Mouse (Mus musculus) bone marrow macrophage, adult 2 months (primary cell): ENCODE results near the gene Aldh2. TPM values are rescaled to one million over a fixed set of nuclear protein-coding genes. Genes with fewer than 3 reads are reported as not detected.
"Not testable (repeated sequence)": the region's sequence is repeated elsewhere in the genome, so short reads cannot be mapped to it uniquely, and the experiment has no call there.

Source experiments
- H3K27ac ChIP-seq: 2 replicates; pipeline ENCODE4 v1.5.1; 2012; ENCODE audit warnings: low read depth, low read length; ENCODE audit not compliant: insufficient read depth
- H3K4me1 ChIP-seq: 2 replicates; pipeline ENCODE4 v1.6.1; 2012; ENCODE audit warnings: low read length; ENCODE audit not compliant: control insufficient read depth, insufficient read depth
- H3K4me3 ChIP-seq: 2 replicates; pipeline ENCODE4 v1.5.1; 2012; ENCODE audit warnings: mild to moderate bottlenecking, low read length, moderate library complexity; ENCODE audit not compliant: insufficient read depth
- CTCF ChIP-seq: IDR thresholded peaks from 2 replicates; pipeline ENCODE4 v1.5.1; 2012; ENCODE audit warnings: low read depth, mild to moderate bottlenecking, low read length, moderate library complexity
- POLR2A ChIP-seq: IDR thresholded peaks from 2 replicates; pipeline ENCODE4 v1.6.1; 2012; ENCODE audit warnings: mild to moderate bottlenecking, low read depth, low read length, borderline replicate concordance
- polyA plus RNA-seq: library from polyadenylated mRNA; stranded (reverse); fragments of >200 nt; gene quantifications from 2 replicates; pipeline ENCODE4 v1.2.4, GENCODE M21; 2012; ENCODE audit not compliant: missing spikeins, insufficient read depth, insufficient read length

Gene Aldh2
- polyA plus RNA-seq, 1 experiment: 895 TPM

DNA sequence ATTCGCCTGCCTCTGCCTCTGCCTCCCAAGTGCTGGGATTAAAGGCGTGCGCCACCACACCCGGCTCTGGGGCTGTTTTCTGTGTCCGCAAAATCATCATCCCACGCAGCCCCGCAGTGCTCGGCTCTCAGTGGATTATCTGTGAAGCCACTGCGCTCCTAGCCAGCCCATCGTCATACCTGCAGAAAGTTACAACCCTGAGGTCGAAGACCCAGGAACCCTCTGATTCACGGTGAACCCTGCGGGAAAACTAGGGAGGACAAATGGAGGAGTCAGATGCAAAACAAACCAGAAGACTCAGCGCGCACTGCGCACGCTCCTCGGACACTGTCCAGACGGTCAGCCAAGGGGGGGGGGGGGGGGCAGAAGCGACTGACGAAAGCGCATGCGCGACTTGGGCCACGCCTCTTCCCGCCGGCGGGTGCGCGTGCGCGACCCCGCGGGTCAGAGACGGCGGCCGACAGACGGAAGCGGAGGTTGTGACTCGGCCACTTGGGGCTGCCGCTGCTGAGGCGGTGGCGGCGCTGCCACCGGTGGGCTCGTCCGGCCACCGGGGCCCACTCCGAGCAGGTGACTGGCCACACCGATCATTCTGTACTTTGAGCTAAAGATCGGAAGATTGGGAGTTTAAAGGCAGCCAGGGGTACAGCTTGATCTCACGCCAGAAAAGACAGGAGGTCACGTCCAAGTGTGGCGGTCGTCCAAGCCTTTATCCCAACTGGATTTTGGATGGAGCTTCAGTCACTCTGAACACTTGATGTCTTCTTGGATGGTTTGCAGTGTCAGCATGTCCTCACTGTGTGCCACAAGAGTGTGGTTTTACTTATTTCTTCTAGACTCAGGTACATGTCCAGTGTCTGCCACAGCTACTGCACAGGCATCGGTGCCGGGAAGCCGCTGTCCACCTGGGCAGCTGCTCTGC, 25.2 kb upstream of the Aldh2 start, which contains the start of gene Acad12:
TSS of gene Acad12 (minus strand) at position 347 of the 922 bp plus-strand sequence.
- TF ChIP-seq POLR2A: peak; percentile 94
- TF ChIP-seq CTCF: no peak
- Histone ChIP-seq H3K27ac (peak within 1 kb of the TSS; percentile 90), H3K4me1 (peaks cover 4% of the 10 kb centered on the region), H3K4me3 (peak within 1 kb of the TSS; percentile 93)

DNA sequence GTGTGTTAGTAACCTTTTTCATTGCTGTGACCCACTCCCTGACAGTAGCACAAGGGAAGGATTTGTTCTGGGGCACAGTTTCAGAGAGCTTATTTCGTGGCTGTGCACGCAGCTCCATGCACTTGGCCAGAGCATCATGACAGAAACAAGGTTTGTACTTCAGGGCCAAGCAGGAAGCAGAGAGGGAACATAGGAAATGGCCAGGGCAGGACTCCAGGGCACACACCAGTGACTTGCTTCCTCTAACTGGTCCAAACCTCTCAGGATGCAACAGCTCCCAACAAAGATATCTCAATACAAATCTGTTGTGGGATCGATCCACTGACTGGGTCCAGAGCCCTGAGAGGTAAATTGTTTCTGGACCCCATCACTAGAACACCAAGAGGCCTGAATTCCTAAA, 21.3 kb upstream of the Aldh2 start:
- not testable (repeated sequence) for H3K27ac ChIP-seq, H3K4me1 ChIP-seq, H3K4me3 ChIP-seq

DNA sequence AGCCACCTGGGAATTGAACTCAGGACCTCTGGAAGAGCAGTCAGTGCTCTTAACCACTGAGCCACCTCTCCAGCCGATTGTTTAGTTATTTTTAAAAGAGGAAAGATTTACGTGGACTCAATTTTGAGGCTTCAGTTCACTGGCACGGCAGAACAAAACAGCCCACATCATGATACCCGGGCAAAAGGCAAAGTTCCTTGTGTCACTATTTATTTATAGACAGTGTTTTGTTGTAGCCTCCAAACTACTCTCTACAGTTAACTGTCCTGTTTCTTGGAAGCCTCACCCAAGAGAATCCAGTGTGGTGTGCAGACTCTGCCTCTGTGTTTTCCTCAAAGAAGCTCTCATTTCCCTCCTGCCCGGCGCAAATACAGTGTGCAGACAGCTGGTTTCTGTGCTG, 18.4 kb upstream of the Aldh2 start:
- Histone ChIP-seq H3K27ac (no peak overlapping the region), H3K4me1 (no peaks in the 10 kb centered on the region; the same call in 1 of the 2 replicates), H3K4me3 (no peak overlapping the region)
- TF ChIP-seq CTCF: no peak
- no peak for TF ChIP-seq POLR2A

DNA sequence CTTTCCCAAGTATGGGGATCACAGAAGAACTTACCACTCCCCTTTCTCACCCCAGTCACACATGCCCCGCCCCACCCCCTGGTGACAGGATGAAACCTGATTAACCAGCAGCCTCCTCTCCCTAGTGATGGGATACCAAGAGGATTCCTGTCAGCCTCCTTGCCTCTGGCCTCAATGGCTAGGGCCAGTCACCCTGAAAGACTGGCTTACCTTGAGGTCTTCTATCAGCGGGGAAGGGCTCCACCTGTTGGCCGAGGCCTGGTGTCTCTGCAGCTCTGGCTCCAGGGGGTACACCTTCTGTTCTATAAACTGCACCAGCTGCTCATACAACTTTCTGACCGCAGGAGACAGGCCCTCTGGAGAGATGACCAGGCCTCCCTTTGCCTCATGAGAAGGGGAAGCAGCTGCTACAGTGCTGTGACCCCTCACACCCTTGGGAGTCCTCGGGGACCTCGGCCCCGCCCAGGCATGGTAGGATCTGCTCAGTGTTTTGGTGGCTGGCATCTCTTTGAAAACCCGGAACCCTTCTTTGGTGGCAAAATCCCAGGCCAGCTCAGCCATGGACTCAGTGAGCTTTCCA, 16.0 kb upstream of the Aldh2 start:
- H3K4me3 ChIP-seq, H3K27ac ChIP-seq, H3K4me1 ChIP-seq: not testable (repeated sequence)

DNA sequence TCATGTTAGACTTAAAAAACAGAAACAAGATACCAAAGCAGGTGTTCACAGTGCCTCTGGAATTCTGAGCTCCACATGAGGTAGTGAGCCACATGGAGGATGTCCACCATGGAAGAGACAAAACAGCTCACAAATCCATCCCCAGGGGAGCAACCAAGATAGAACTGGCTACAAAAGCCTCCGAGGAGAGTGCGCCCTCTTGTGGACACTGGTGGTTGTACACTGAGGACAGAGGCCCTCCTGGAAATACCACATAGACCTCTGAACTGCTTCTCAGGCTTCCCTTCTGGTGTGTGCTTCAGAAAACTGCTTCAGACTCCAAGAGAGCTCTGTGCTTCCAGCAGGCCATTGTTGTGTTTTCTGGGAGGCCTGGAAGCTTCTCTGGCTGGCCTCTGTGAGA, 12.5 kb upstream of the Aldh2 start:
- no peak overlapping the region for H3K4me3 ChIP-seq
- H3K27ac ChIP-seq: no peak overlapping the region
- TF ChIP-seq CTCF: peak; percentile 77
- no peak for TF ChIP-seq POLR2A

DNA sequence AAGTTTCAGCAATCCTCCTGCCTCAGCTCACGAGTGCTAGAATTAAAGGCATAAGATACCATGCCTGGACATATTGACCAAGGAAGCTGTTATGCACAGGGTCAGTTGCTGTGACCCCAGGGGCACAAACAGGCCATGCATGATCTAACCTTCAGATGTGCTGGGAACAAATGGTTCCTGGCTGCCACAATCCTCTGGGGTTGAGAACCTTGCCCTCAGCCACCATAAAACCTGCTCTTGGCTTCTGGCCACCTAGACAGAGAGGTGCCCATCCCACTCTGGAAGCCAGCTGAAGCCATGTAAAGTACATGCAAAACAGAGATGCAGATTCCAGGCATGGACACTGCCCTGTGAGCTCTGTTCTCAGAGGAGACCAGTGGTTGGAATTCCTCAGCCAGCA, 10.2 kb upstream of the Aldh2 start:
- H3K4me1 ChIP-seq, H3K27ac ChIP-seq, H3K4me3 ChIP-seq: not testable (repeated sequence)

More for the DNA sequence above, 12.5 kb upstream of the Aldh2 start:
- H3K4me1 ChIP-seq: peaks cover 5% of the 10 kb centered on the region

DNA sequence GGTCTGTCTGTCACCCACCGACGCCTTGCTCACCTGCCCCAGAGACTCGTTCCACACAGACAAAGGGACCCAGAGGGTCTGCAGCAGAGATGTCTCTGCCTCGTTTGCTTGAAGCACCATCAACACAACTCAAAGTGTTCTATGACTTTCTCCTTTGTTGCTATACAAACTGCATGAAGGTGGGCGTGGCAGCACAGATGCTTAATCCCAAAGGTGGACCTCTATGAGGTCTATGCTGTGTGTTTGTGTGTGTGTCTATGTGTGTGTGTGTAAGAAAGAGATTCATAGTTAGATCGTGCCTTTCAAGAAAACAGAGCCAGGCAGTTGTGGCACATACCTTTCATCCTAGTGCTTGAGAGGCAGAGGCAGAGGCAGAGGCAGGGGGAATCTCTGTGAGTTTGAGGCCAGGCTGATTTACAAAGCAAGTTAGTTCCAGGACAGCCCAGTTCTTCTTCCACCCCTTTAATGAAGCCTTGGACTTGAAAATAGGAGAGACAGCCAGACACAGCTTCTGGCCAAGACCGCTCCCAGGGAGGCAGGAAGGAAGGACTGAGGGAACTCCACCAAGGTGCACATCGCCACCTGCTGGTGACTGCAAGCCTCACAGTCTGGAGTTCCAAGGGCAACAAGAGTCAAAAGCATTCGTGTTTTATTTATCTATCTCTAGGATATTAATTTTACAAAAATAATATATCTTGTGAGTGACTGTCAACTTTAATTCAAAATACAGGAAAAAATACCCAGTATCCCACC, 8.1 kb upstream of the Aldh2 start:
- TF ChIP-seq POLR2A (no peak), CTCF (peak; percentile 79)
- H3K27ac ChIP-seq: peak overlapping the region; percentile 36; the same call in 1 of the 2 replicates
- peaks cover 23% of the 10 kb centered on the region for H3K4me1 ChIP-seq
- H3K4me3 ChIP-seq: peak overlapping the region; percentile 20; the same call in 1 of the 2 replicates

DNA sequence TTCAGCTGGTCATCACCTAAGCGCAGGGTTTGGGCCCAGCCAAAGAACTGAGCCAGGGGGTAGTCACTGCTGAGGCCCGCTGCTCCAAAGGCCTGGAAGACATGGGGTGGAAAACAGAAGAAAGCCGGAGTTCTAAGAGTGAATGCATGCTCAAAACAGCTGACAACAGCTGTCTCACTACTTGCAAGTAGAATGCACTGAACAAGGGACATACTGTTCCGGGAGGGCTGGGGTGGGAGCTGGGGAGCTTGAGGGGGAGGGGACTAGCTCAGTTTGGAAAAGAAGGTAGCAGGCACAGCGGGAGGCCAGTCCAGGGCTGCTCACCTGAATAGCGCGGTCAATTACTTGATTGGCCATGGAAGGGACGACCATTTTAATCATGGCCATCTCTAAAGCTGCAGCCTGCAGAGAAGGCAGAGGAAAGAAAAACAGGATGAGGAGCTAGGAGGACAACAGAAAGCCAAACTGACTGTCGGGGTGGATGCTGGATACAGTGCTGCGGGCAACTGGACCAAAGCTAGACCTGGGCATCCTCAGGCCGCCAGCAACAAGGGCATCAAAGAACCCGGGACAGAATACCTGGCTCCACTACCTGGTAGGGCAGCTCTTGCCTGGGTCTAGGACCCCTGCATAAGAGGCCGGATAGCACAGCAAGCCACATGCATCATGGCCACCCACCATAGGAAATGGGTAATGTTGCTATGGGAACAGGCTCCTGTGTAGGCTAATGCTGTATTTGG, 5.4 kb upstream of the Aldh2 start:
- H3K4me3 ChIP-seq: no peak overlapping the region
- H3K4me1 ChIP-seq: peaks cover 40% of the 10 kb centered on the region
- H3K27ac ChIP-seq: no peak overlapping the region
- no peak for TF ChIP-seq CTCF
- TF ChIP-seq POLR2A: no peak

DNA sequence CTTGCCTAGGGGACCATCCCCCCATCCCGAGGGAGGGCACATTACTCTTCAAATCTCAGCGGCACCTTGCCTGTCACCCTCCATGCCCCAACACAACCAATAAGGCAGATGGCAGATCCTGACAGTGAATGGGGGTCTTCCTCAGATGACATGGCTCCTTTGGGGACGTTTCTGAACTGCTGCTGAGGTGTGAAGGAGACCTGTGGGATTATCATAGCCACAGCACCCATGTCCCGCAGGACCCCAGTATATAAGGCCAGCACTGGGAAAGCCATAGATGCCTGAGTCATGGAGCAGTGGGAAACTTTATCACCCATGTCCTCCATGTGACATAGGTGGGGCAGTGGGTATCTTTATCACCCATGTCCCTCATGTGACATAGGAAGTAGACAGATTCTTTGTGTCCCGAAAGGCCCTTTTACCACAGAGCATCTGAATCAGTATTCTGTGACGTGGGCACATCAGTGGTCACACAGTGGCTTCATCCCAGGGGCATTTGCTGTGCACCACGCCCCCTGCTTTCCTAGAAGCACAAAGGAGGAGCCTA, 4.4 kb upstream of the Aldh2 start:
- TF ChIP-seq POLR2A (no peak), CTCF (no peak)
- Histone ChIP-seq H3K4me3 (no peak overlapping the region), H3K4me1 (peaks cover 40% of the 10 kb centered on the region)

DNA sequence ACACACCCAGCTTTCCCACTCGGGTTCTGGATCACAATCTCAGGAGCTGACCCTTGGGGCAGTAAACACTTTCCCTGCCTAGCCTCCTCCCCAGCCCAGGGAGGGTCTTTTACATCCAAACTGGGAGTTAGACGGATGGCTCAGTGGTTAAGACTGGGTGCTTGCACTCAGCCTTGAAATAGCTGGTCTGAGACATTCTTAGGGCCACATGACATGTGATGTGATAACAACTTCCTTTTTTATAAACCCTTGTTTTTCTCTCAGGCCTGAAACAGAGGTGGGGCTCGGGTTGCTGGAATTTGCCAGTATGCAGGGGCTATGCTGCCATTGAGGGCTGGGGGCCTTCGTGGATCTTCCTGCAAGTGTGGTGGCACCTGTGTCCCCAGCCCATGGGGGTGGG, 3.7 kb upstream of the Aldh2 start:
- Histone ChIP-seq H3K4me3 (peak overlapping the region; percentile 6; the same call in 1 of the 2 replicates), H3K4me1 (peaks cover 40% of the 10 kb centered on the region), H3K27ac (peak overlapping the region; percentile 93)
- TF ChIP-seq POLR2A (0 out of 2 replicates have a peak, but pooled peaks have one; percentile 4), CTCF (no peak)

More for the DNA sequence above, 4.4 kb upstream of the Aldh2 start:
- peak overlapping the region; percentile 93 for H3K27ac ChIP-seq
